Mouse (Mus musculus) spleen, adult 12 weeks (tissue): ENCODE data around the gene Galnt14.

Experiments
- DNase-seq: peaks from one replicate; pipeline ENCODE4 v3.0.0; 2022; ENCODE audit warnings: low spot score

Galnt14 gene

DNA sequence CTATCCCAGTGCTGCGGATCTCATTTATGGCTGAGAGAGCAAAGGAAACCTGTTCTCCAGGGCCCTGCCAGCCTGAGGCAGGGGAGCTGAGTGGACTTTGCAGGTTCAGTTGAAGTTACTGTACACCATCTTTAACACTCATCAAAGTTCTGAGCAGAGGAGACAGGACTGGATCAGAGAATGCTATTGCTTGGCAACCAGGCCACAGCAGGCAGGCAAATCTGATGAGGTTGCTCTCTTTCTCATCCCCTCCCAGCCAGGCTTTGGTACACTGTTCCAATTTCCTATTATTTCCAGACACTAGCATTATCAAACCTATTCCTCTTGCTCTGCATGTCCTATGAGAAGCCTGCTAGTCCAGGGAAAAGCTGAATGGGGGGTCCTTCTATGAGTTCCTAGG is 41.3 kb downstream of the Galnt14 start:
- DNase-seq: no peak

DNA sequence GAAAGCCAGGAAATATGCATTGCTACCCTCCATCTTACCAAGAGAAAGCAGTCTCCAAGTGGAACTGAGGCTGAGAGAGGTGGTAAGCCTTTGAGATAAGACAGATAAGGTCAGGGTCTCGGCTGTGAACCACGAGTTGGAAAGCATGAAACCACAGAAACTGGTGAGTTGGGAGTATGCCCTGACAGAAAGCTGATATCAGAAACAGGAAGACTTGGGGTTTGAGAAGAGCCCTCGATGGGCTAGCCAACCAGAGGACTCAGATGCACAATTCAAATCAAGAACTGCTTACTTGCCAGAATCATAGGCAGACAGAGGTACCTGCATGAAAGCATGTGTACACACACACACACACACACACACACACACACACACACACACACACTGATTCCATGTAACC is 47.0 kb downstream of the Galnt14 start:
- no peak for DNase-seq

DNA sequence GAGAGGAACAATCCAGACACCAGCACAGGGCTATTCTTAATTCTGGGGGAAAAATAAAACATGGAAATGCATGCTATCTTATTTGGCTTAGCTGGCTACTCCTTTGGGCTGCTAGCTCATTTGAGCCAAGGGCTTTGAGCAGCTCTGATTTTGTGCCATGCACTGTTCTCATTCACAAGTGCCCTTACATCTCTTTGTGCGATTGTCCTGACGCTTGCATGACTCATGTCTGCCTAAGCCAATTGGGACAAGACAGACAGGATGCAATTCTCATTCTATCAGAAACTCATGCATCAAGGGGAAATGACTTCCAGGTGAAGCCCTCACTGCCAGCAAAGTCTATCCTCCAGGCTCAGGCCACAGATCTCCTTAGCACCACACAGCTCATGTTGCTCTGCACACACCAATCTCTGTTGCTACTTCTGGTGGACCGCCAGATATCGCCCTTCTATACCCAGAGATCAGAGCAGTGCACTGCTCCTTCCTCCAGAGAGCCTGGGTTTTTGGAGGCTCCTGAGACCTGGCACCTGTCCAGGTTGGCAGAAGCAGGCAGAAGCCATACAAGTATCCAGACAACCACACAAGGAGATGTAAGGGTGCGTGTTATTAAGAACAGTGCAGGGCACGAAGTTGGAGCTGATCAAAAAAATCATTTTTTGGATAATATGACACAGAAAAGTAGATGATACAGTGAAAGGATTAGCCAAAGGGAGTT is 51.4 kb downstream of the Galnt14 start:
- DNase-seq: no peak

- no peak for DNase-seq
Observed at GRCm38 (mm10) chr17:73656373-73656772, 53.9 kb downstream of the Galnt14 start.

GRCm38 (mm10) chr17:73654261-73654660 is 56.0 kb downstream of the Galnt14 start:
- DNase-seq: no peak

DNA sequence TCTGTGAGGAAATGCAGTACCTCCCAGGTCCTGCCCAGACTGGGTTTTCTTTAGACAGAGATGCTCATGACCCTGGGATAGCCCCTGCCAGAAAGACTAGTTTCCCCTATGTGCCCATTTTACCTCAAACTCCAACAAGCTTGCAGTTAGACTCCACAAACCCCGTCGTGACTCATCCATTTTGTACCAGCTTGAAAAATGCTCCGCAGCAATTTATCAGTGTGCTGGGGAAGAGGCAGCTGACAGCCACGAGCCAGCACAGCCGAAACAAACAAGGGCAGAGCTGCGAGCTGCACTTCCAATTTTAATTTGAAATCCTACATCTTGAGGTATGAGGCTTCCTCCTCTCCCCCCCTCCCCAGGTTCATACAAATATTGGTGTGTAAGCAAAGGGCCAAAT is 60.9 kb downstream of the Galnt14 start:
- DNase-seq: no peak

DNA sequence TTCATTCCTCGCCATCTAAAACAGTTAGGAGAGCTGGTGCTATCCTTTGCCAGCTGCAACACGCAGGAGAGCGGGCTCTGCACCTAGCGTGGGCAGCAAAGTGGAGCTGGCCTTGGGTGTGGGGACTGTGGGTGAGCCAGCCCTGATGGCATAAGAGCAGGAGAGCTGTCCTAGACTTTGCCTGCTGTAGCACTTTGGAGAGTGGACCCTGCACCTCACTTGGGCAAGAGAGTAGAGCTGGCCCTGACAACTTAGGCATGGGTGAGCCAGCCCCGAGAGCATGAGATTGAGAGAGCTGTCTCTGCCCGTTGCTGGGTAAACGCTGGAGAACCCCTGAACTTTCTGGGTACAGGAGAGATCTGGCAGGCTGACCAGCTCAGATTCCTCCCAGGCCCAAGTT is 68.6 kb downstream of the Galnt14 start:
- DNase-seq: no peak

DNA sequence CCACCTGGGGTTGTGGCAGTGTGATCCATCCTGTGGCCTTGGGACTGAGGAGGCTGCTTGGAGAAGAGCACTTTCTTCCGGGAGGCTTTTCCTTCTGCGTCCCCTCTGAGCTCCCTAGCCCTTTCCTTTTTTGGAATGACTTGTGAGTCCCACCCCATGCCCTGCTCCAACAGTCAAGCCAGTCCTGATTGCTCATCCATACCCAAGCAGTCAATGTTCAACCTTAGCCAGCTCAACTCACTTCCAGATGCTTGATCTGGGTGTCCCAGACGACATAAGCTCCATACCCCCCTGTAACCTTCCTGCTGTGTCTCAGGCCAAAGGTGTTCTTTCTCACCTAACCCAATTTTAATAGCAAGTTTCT is 70.2 kb downstream of the Galnt14 start:
- DNase-seq: no peak

DNA sequence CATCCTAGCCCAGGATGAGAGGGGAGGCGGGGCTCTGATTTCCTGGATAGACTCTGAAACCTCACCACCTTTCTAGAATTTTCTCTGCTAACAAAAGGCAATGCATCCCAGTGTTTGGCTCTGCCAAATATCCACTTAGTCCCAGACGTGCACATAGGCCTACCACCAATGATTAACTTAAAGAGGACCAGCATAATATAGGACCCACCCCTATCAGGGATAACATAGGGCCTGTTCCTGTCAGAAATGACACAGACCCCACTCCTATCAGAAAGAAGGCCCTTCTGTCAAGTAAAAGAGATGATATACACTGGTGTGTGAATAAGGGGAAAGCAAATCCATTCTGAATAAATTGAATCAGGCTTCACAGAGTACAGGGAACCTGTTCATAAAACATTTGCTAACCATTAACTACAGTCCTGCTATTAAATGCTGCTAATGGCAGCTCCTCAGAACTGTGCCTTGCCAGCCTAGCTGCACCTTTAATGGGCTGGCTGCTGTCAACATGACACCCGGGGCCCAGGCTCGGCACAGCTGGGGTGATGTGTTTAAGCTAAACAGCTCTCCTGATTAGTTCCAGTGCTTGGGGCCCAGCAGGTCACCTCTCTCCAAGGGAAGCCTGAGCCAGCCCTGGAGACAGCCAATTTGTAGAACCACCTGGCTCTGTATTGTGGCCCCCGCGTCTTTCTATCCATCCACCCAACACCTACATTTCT is 70.7 kb downstream of the Galnt14 start:
- no peak for DNase-seq

DNA sequence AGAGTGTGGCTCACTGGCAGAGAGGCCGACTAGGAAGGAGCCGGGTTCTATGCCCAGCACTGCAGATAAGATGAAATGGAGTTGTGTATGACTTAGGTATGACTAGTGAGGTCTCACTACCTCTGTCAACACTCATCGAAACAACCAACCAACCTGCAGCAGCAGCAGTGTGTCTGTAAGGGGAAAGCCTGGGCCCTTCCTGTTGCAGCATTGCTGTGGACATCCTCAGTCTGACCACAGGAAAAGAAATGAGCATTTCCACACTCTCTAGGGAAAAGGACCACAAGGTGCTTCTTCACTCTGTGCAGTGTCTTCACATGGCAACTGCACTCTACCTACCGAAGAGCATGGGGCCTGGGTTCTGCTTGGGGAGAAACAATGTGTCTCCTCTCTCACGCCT is 73.3 kb downstream of the Galnt14 start:
- DNase-seq: no peak

DNA sequence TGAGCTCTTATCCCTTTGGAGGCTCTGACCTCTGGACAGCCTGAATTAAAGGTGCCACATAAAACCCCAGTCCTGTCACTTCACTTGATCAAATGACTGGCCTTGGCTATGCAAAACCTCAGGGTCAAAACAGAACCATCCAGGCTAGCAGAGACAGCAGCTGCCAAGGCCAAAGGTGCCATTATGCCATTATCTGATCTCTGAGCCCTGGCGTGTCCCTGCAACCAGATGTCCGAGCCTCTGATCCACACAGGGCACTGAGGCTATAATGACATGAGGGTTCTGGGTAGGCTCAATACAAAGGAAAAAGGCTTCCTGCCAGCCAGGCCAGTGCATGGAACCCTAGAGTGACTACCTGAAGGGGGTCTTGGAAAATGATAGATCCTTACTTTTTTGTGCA is 75.4 kb downstream of the Galnt14 start:
- DNase-seq: no peak

DNA sequence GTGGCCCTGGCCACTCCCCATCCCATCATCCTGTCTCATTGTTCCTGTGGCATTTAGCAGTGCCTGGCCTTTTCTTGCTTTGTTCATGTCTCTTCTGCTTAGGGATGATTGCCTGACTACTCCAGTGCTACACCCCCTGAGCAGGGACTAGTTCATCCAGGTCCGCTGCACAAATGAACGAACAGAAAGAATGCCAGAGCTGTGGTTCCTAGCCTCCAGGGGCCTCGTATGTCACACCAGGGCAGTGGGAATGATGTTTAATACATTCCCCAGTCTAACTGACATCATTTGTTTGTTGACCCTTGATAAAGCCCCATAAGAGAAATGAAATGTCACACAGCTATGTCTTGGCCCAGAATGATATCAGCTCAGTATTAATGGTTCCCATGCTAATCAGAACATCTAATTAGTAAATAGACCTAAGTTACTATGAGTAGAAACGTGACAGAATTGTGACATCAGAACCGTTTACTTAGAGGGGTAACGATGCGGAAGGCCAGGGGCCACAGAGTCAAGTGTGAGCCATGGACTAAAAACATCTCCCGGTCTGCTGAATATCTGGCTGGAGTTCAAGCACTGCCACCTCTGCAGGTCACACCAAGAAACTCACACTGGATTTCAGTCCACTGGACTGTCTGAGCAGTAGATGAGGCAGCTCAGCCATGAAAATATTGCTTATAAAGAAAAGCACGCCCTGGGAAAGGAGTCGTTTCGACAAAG is 76.1 kb downstream of the Galnt14 start:
- no peak for DNase-seq

- DNase-seq: no peak
Observed at GRCm38 (mm10) chr17:73628263-73628914, 81.9 kb downstream of the Galnt14 start.

- DNase-seq: no peak
Observed at GRCm38 (mm10) chr17:73626912-73627311, 83.3 kb downstream of the Galnt14 start.

DNA sequence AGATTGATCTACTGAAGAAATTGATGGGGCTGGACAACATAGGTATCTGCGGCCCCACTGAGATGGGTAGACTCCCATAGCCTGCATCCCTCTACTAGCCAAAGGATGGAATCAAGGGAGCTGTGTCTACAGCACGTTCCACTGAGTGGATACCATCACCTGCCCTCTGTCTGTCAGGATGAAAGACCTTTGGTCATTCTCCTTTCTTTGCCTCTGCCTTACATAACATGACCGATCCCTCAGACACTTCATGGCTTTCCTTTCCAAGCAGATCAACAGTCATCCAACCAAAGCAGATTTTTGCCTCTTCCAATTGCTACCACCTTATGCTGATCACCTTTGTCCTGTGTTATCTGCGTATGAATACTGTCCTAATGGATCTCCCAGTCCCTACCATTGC is 90.2 kb downstream of the Galnt14 start:
- DNase-seq: no peak

DNA sequence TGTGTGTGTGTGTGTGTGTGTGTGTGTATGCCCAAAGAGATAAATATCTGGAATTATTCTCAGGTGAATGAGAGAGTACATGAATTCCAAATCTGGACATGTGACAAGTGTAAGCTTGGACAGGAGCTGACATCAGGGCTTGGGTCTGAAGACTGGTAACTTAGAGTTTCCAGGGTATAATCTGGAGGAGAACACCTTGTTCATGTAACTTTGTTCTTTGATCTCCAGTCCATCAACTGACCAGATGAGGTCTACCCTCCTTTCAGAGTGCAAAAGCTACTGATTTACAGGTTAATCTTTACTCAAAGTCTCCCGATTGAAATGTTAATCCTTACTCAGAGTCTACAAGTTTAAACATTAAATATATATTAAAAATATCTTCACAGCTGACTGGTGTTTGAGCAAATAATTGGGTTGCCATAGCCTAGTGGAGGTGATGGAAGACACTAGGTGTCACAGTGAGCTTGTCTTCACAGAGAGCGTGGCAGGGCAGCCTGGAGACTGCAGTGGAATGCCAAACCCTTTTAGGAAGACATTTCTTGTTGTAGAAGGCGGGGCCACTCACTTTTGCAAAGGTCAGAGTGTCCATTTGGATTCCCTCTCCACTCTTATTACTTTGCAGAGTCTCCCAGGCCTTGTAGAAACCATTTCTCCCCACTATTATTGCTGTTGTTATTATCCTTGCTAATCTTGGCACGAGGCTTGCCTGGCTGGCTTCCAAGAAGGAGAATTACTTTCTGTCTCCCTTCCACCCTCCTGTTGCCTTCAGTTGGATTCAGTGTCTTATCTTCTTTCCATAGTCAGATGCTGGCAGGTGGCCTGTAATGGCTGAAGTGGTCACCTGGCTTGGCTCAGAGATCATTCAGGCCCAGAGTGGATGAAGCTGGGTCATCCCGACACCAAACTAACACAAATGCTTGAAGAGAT is 107.4 kb downstream of the Galnt14 start:
- DNase-seq: no peak

DNA sequence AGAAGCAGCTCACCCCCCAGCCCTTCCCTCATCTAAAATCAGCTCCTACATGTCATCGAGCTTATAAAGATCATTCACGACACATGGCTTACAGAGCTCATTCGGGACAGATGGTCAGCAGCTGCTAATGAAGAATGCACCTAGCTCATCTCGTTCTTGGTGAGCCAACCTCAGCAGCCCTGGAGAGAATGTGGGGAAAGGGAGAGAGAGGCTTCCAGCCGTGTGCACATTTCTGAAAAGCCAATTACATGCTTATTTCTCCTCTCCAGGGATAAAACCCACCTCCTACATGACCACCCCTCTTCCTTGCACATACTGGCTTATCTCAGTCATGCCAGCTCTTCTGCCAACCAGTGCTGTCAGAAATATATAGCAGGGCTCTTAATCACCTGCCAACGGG is 110.3 kb downstream of the Galnt14 start:
- DNase-seq: no peak

- DNase-seq: no peak
Observed at GRCm38 (mm10) chr17:73592081-73592480, 118.2 kb downstream of the Galnt14 start.

- DNase-seq: no peak
Observed at GRCm38 (mm10) chr17:73587573-73587972, 122.7 kb downstream of the Galnt14 start.

GRCm38 (mm10) chr17:73574186-73574585 is 136.1 kb downstream of the Galnt14 start:
- DNase-seq: no peak

DNA sequence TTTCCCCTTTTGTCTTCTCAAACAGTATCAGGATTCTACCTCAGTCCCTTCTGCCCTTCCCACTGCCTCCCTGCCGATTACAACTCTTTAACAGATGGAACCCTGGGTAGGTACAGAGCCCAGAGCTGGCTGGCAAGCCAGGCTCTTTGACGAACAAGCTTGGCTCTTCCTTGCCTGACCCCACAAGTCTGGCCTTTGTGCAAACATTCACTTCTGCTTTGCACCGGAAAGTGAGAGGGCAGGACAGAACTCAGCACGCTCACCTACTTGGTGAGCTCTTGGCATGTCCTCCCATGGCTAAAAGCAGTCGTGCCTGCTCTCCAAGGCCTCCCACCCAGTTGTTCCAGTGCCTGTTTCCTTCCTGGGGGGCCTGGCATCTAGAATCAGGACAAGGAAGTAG is 137.4 kb downstream of the Galnt14 start:
- DNase-seq: no peak

GRCm38 (mm10) chr17:73572440-73572839 is 137.8 kb downstream of the Galnt14 start:
- peak; percentile 9 for DNase-seq
